Mouse (Mus musculus) embryonic fibroblast, embryonic 13.5 days (primary cell): Measurements from ENCODE around the gene Med13l.

Source experiments
- CTCF ChIP-seq: IDR thresholded peaks from 2 replicates; pipeline ENCODE4 v1.5.1; 2011; ENCODE audit warnings: mild to moderate bottlenecking, control low read depth, low read length, moderate library complexity, borderline replicate concordance; ENCODE audit not compliant: insufficient read depth
- POLR2A ChIP-seq: IDR thresholded peaks from 2 replicates; pipeline ENCODE4 v1.6.1; 2011; ENCODE audit warnings: low read depth, mild to moderate bottlenecking, control low read depth, low read length, moderate library complexity

DNA sequence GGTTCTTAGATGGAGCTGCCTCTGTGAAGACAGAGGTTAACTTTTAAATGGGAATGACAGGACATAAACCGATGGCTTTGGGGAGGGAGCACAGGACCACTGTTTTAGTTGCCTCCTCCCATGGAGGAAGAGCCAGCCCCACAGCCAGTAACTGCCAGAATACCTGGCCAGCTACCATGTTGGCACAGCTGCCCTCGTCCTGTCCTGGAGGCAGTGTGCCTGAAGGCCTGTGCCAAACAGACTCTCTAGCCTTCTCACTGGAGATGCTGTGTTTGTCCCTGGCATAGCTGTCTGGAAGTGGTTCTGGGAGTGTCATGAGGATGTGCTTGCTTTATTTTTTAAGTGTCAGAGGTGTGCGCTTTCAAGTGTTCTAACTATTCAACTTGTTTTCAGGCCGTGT is 173.1 kb downstream of the Med13l start:
- TF ChIP-seq POLR2A: no peak
- no peak for TF ChIP-seq CTCF
